Mouse (Mus musculus) hindbrain, embryonic 14.5 days (tissue): ENCODE measurements around the gene Spag9. TPM values are rescaled to one million over a fixed set of nuclear protein-coding genes. Genes with fewer than 3 reads are reported as not detected.

Experiments used
- ATAC-seq: fragments of 200-750 bp; cut with Nextera tagmentation; 2 replicates; pipeline ENCODE4 v1.8.0; 2017; ENCODE audit warnings: moderate number of reproducible peaks, mild to moderate bottlenecking, moderate TSS enrichment, moderate library complexity; ENCODE audit not compliant: low FRiP score
- DNase-seq: peaks from one replicate; pipeline ENCODE4 v3.0.0-alpha.2; 2015; ENCODE audit warnings: low spot score
- H3K27ac ChIP-seq: fragments of 300-500 bp; sonication (generic); 2 replicates; pipeline ENCODE4 v1.5.1; 2014; ENCODE audit warnings: mild to moderate bottlenecking, moderate library complexity
- H3K27me3 ChIP-seq: fragments of 300-500 bp; sonication (generic); 2 replicates; pipeline ENCODE4 v1.6.1; 2014; ENCODE audit warnings: mild to moderate bottlenecking, low read length, mixed read lengths; ENCODE audit not compliant: control insufficient read depth, insufficient read depth
- H3K36me3 ChIP-seq: fragments of 300-500 bp; sonication (generic); replicated peaks from 2 replicates; pipeline ENCODE4 v1.6.1; 2014; ENCODE audit not compliant: control insufficient read depth, insufficient read depth
- H3K4me1 ChIP-seq: fragments of 300-500 bp; sonication (generic); replicated peaks from 2 replicates; pipeline ENCODE4 v1.6.1; 2014; ENCODE audit warnings: antibody characterized with exemption, low read length, mixed read lengths; ENCODE audit not compliant: control insufficient read depth, insufficient read depth
- H3K4me2 ChIP-seq: fragments of 300-500 bp; sonication (generic); replicated peaks from 2 replicates; pipeline ENCODE4 v1.6.1; 2014; ENCODE audit warnings: mild to moderate bottlenecking, moderate library complexity
- H3K4me3 ChIP-seq: fragments of 300-500 bp; sonication (generic); replicated peaks from 2 replicates; pipeline ENCODE4 v1.5.1; 2014; ENCODE audit warnings: mild to moderate bottlenecking, low read length
- H3K9ac ChIP-seq: fragments of 300-500 bp; sonication (generic); 2 replicates; pipeline ENCODE4 v1.6.1; 2014
- H3K9me3 ChIP-seq: fragments of 300-500 bp; sonication (generic); 2 replicates; pipeline ENCODE4 v1.6.1; 2016; ENCODE audit warnings: low read length; ENCODE audit not compliant: control insufficient read depth
- WGBS: fragments of 180-500 bp; shearing (Covaris S2); extraction: QIAGEN DNeasy Blood & Tissue Kit; methylation state at CpG from one replicate; pipeline ENCODE4 v1.1.7; 2014; 5-methylcytosine and 5-hydroxymethylcytosine counted together
- polyA plus RNA-seq: library from polyadenylated mRNA; unstranded; fragments of >200 nt; fragmentation: Nextera tagmentation; extraction: Ambion mirVana; gene quantifications from 2 replicates; pipeline ENCODE4 v1.2.1, GENCODE M21; 2014

Gene Spag9
- polyA plus RNA-seq, 1 experiment from 2014 or later = 121 TPM

DNA sequence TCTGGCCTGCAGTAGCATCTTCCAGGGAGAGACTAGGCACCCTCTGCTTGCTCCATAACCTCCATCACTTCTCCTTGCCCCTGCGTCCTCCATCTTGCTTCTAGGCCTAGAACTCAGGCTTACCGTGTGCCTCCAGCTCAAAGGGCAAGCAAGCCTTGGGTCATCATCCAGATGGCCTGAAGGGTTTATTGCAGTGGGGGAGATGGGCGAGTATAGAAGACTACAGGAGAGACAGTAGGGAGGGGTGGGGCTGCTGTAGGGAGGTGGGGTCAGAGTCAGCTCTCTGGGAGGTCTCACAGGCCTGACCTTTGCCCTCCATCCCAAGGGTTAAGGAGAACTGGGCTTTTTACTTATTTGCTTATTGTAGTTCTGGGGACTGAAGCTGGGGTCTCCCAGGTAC, 144.6 kb downstream of the Spag9 start:
- H3K27me3 ChIP-seq = no peaks in the 10 kb centered on the region
- DNase-seq (no peak), ATAC-seq (no peak)
- no peaks in the 10 kb centered on the region for H3K9me3 ChIP-seq
- H3K4me2 ChIP-seq = no peak overlapping the region
- H3K4me3 ChIP-seq = no peak overlapping the region
- peaks cover 7% of the 10 kb centered on the region; the same call in 1 of the 2 replicates for H3K4me1 ChIP-seq
- WGBS = 81% methylated on average over 3 of the region's 3 CpGs
- no peak overlapping the region for H3K27ac ChIP-seq
- H3K9ac ChIP-seq = no peak overlapping the region
- no peaks in the 10 kb centered on the region for H3K36me3 ChIP-seq

DNA sequence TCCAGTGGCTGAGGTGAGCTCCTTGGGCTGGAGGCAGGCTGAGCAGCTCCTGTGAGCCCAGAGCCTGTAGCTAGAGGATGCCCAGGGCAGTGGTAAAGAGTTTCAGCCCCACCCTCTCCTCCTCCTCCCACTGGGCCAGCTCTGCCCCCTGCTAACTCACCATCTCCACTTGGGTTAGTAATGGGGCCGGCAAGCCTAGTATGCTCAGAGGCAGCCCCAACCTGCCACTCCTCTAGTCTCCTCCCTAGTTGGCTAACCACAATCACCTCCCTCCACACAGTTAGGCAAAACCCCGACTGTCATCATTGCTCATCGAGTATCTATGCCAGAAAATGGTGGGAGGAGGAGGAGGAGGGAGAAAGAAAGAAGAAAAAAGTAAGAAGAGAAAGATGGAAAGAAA, 145.7 kb downstream of the Spag9 start:
- H3K27ac ChIP-seq = no peak overlapping the region
- peaks cover 10% of the 10 kb centered on the region; the same call in 1 of the 2 replicates for H3K4me1 ChIP-seq
- H3K36me3 ChIP-seq = no peaks in the 10 kb centered on the region
- H3K9ac ChIP-seq = no peak overlapping the region
- 60% methylated on average over 3 of the region's 3 CpGs for WGBS
- no peak overlapping the region for H3K4me3 ChIP-seq
- H3K4me2 ChIP-seq = no peak overlapping the region
- H3K9me3 ChIP-seq = no peaks in the 10 kb centered on the region
- DNase-seq (no peak), ATAC-seq (no peak)
- no peaks in the 10 kb centered on the region for H3K27me3 ChIP-seq

DNA sequence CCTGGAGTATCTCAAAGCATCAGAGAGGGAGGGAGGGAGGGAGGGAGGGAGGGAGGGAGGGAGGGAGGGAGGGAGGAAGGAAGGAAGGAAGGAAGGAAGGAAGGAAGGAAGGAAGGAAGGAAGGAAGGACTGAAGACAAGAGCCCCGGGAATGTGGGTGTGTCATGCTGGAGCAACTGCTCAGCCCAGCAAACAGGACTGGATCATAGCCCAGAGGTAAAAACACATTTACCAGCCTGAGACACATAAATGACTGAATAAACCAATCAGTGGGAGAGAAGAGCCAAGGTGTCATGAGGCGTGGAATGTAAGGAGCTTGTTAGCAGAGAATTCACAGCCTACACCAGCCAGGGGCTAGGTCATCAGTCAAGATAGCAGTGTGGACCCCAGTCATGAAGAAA, 147.4 kb downstream of the Spag9 start:
- Histone ChIP-seq H3K4me1 (peaks cover 6% of the 10 kb centered on the region; the same call in 1 of the 2 replicates), H3K36me3 (no peaks in the 10 kb centered on the region), H3K9me3 (no peaks in the 10 kb centered on the region), H3K27me3 (no peaks in the 10 kb centered on the region), H3K9ac (no peak overlapping the region), H3K4me3 (no peak overlapping the region), H3K4me2 (no peak overlapping the region), H3K27ac (no peak overlapping the region)
- WGBS = 80% methylated on average over 2 of the region's 2 CpGs
- ATAC-seq (no peak), DNase-seq (no peak)

DNA sequence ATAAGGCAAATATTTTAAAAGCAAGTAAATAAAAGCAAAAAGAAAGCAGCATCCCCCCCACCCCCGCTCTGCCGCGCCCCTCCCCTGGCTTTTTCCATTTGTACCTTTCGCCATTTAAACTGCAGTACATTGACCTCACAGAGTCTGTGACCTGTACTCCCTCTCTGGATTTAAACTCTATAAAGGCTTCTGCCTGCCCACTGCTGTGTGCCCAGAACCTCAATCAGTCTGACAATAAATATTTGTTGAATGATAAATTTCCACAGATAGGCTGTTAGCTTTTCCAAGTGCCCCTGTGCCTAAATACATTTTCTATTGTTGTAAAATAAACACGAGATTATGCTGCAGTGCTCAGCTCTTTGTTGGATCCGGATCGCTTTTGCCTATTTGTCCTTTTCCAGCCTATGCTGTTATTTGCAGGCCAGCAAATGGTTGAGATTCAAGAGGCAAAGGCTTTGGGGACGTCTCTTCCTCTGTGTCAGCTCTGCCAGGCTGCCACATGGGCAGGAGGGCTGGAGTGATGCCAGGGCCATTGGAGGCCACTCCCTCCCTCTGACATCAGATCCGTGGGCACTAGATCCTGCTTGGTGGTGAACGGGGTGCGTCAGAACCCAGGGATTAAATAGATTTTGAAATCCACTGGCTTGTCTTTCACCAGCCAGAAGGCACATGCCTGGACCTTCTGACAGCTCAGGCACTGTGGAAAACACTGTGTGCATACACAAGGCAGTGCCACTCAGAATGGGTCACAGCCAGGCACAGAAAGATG, 149.1 kb downstream of the Spag9 start:
- WGBS = 61% methylated on average over 11 of the region's 11 CpGs
- ATAC-seq (peak; percentile 60; the same call in 1 of the 2 replicates), DNase-seq (peak; percentile 81)
- Histone ChIP-seq H3K9ac (peak overlapping the region; percentile 39), H3K27ac (peak overlapping the region; percentile 76), H3K4me1 (peaks cover 17% of the 10 kb centered on the region), H3K36me3 (no peaks in the 10 kb centered on the region), H3K9me3 (no peaks in the 10 kb centered on the region), H3K4me2 (no peak overlapping the region), H3K27me3 (no peaks in the 10 kb centered on the region), H3K4me3 (no peak overlapping the region)

DNA sequence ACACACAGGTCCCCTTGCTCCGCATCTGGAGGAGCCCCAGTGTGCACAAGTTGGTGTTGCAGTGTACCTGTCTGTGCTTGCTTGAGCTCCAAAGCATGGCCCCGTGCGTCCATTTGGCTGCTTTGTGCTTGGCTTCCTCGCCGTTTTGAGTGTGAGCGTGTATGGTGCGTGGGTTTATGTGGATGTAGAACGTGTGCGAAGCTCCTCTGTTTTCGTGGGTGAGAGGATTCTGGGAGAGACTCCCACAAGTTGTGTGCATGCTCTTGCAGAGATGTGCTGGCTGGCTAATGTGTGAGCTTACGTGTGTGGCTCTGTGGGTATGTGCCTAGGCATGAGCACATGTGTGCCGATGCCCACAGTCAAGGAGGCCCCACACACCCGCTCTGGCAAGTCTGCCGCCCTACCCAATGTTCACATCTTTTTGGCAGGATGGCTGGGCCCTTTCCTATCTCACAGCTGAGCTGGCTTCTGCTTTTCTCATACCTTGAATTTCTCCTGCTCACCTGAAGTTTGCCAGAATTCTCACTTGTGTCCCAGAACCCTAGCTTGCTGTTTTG, 150.2 kb downstream of the Spag9 start:
- H3K4me2 ChIP-seq = no peak overlapping the region
- H3K27me3 ChIP-seq = no peaks in the 10 kb centered on the region
- no peak for DNase-seq
- no peak overlapping the region for H3K9ac ChIP-seq
- H3K4me3 ChIP-seq = no peak overlapping the region
- H3K4me1 ChIP-seq = peaks cover 27% of the 10 kb centered on the region
- no peak for ATAC-seq
- peak overlapping the region; percentile 76; the same call in 1 of the 2 replicates for H3K27ac ChIP-seq
- H3K36me3 ChIP-seq = no peaks in the 10 kb centered on the region
- H3K9me3 ChIP-seq = no peaks in the 10 kb centered on the region
- WGBS = 93% methylated on average over 14 of the region's 14 CpGs

DNA sequence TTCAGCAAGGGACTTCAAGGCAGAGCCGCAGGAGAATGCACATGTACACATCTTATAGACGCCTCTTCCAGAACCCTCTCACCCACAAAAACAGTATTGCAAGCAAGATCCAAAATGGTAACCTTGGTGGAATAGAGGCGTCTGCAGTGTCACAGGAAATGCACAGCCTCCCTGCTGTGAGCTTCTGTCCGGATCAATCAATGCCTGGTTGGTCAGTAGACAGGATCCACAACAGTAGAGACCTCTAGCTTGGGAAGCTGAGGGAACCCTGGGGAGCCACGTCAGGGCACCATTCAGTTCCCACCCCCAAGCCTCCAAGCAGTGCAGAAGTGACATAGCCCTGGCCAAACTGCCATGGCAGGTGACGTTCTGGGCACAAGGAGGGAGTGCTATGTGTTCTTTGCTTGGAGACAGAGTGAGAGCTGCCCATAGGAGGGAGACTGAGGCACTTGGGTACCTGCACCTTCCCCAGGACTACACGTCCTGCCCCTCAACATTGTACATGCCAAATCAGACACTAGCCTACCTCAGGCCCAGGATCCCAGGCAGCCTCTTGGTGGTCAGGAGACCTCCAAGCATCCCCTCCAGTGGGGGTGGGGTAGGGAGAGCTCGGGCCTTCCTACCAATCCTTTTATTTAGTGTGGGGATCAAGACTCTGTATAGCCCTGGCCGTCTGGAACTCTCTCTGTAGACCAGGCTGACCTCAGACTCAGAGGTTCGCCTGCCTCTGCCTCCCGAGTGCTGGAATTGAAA, 151.0 kb downstream of the Spag9 start:
- Histone ChIP-seq H3K4me3 (no peak overlapping the region), H3K36me3 (no peaks in the 10 kb centered on the region), H3K4me1 (peaks cover 27% of the 10 kb centered on the region), H3K27me3 (no peaks in the 10 kb centered on the region), H3K27ac (no peak overlapping the region), H3K9me3 (no peaks in the 10 kb centered on the region), H3K4me2 (no peak overlapping the region), H3K9ac (no peak overlapping the region)
- no peak for DNase-seq
- WGBS = 73% methylated on average over 11 of the region's 11 CpGs
- ATAC-seq = no peak

DNA sequence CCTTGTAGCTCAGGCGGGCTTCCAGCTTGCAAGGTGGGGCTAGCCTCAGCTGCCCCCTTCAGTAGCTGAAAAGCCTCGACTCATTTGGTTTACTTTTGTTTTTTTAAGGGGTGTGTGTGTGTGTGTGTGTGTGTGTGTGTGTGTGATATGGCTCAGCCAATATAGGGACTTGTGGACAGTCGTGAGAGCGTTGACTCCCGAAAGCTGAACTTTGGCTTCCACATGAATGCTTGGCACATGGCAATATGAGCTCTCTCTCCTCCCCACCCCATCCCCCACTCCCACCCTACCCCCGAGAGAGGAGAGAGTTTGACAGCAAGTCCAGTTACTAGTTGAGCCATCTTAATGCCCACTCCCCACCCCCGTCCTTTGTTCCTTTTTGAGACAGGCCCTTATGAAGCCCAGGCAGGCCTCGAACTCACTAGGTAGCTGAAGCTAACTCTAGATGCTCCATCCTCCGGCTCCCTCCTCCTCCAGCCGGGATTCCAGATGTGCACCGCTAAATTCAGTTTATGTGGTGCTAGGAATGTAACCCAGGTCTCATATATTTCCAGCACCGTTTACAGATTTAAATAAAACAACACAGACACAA, 152.3 kb downstream of the Spag9 start:
- 48% methylated on average over 12 of the region's 12 CpGs for WGBS
- no peak overlapping the region for H3K9ac ChIP-seq
- peak overlapping the region; percentile 39 for H3K4me3 ChIP-seq
- ATAC-seq (no peak), DNase-seq (no peak)
- peaks cover 27% of the 10 kb centered on the region for H3K4me1 ChIP-seq
- H3K36me3 ChIP-seq = no peaks in the 10 kb centered on the region
- H3K27ac ChIP-seq = peak overlapping the region; percentile 95
- H3K4me2 ChIP-seq = peak overlapping the region; percentile 93
- no peaks in the 10 kb centered on the region for H3K27me3 ChIP-seq
- no peaks in the 10 kb centered on the region for H3K9me3 ChIP-seq

DNA sequence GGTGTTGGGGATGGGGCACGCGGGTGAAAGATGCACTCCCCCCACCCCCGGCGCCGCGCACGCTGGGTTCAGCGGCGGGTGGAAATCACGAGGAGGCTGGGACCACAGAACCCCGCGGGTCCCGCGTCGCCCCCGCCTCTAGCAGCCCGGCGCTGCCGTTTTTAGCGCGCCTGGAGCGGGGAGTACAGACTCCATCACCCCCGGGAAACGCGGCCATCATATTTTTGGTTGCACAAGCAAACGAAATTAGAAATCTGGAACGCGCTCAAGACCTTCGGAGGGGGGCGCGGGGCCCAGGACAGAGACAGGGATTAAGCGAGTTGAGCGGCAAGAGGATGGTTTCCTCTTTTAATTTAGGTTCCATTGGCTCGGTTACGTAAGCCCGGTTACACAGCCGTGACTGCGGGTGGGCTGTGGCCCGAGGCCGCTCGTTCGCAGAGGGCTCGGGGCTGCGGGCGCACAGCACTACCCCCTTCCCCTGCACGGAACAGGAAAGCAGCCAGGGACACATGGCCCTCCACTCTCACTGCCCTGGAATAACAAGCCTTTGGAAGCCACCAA, 153.1 kb downstream of the Spag9 start:
- no peaks in the 10 kb centered on the region for H3K36me3 ChIP-seq
- peak overlapping the region; percentile 83 for H3K9ac ChIP-seq
- peak overlapping the region; percentile 95 for H3K27ac ChIP-seq
- no peaks in the 10 kb centered on the region for H3K9me3 ChIP-seq
- peak overlapping the region; percentile 39 for H3K4me3 ChIP-seq
- peaks cover 27% of the 10 kb centered on the region for H3K4me1 ChIP-seq
- under 1% methylated on average over 46 of the region's 46 CpGs for WGBS
- DNase-seq = peak; percentile 62
- no peaks in the 10 kb centered on the region for H3K27me3 ChIP-seq
- peak overlapping the region; percentile 93 for H3K4me2 ChIP-seq
- ATAC-seq = peak; percentile 35; the same call in 1 of the 2 replicates
